Mouse (Mus musculus): Measurements from ENCODE around the gene Rbbp5. TPM values are rescaled to one million over a fixed set of nuclear protein-coding genes. Genes with fewer than 3 reads are reported as not detected.

The Rbbp5 gene
- polyA plus RNA-seq, 1 experiment from 2014 or later, result 14.5 TPM

DNA sequence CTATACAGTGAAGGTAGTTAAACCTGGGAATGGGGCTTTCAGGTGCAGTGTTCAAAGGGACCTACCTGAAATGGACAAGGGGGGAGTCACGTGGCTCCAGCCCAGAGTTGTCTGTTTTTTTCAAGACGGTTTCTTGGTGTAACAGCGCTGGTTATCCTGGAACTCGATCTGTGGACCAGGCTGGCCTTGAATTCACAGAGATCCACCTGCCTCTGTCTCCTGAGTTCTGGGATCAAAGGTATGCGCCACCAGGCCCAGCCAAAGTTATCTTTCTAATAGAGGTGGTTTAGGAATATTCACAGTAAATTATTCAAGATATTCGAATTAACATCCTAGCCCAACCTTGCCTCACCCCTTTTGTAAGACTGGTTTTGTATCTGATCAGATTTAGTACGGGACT lies 29.5 kb downstream of the Rbbp5 start:
- H3K9me3 ChIP-seq (ENCODE audit: control insufficient read depth), result no peaks in the 10 kb centered on the region
- ATAC-seq, result no peak
- no peak overlapping the region for H3K9ac ChIP-seq (ENCODE audit: low read depth, low read length)
- WGBS, result 91% methylated on average over 7 of the region's 7 CpGs
- H3K27me3 ChIP-seq (replicated peaks; ENCODE audit: control insufficient read depth, insufficient read depth, low read length), result no peaks in the 10 kb centered on the region
- no peak overlapping the region for H3K27ac ChIP-seq (ENCODE audit: low read depth, low read length)
- no peak for TF ChIP-seq CTCF (IDR thresholded peaks at IDR 0.05; ENCODE audit: low read depth)
- H3K4me1 ChIP-seq (replicated peaks; ENCODE audit: control insufficient read depth, insufficient read depth, low read length), result no peaks in the 10 kb centered on the region
- H3K36me3 ChIP-seq (ENCODE audit: control insufficient read depth, insufficient read depth), result peaks cover 53% of the 10 kb centered on the region
- no peak overlapping the region for H3K4me3 ChIP-seq (ENCODE audit: low read depth, low read length)
- no peak overlapping the region for H3K4me2 ChIP-seq (replicated peaks; ENCODE audit: low read depth)

DNA sequence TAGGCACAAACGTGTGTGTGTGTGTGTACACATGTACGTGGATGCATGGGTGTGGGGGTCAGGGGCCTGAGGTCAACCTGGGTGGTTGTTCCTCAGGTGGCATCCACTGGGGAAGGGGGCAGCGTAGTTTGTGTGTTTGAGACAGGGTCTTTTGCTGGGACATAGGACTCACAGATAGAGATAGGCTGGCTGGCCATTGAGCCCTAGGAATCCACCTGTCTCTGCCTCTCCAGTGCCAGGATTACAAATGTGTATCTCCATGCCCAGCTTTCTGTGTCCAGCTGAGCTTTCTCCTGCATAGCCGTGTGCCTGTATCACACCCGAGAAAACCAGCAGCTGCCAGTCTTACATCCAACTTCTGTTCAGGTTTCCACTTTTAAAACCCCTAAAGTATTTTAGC lies 32.6 kb downstream of the Rbbp5 start:
- peaks cover 30% of the 10 kb centered on the region for H3K36me3 ChIP-seq (ENCODE audit: control insufficient read depth, insufficient read depth)
- no peaks in the 10 kb centered on the region for H3K4me1 ChIP-seq (replicated peaks; ENCODE audit: control insufficient read depth, insufficient read depth, low read length)
- H3K9ac ChIP-seq (ENCODE audit: low read depth, low read length), result no peak overlapping the region
- no peak overlapping the region for H3K4me3 ChIP-seq (ENCODE audit: low read depth, low read length)
- H3K27ac ChIP-seq (ENCODE audit: low read depth, low read length), result no peak overlapping the region
- no peak overlapping the region for H3K4me2 ChIP-seq (replicated peaks; ENCODE audit: low read depth)
- no peak for TF ChIP-seq CTCF (IDR thresholded peaks at IDR 0.05; ENCODE audit: low read depth)
- no peaks in the 10 kb centered on the region for H3K9me3 ChIP-seq (ENCODE audit: control insufficient read depth)
- no peak for ATAC-seq
- no peaks in the 10 kb centered on the region for H3K27me3 ChIP-seq (replicated peaks; ENCODE audit: control insufficient read depth, insufficient read depth, low read length)
- 85% methylated on average over 5 of the region's 5 CpGs for WGBS

DNA sequence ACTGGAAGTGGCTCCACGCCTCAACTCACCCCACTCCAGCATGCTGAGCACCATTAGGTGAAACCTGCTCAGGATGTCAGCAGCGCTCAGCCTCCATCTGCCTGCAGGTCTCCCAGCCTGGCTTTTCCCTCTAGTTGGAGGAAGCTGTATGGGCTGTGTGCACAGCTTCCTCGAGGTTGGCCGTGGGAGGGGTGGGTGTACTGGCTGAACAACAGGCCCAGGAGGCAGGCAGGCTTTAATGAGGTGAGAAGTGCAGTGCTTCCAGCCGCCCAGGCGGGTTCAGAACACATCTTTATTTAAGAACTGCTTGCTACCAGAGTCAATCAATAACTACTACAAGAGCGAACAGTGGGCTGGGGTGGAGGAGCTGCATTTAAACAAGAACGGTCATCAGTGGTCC lies 34.4 kb downstream of the Rbbp5 start:
- ATAC-seq, result no peak
- no peak overlapping the region for H3K27ac ChIP-seq (ENCODE audit: low read depth, low read length)
- H3K9ac ChIP-seq (ENCODE audit: low read depth, low read length), result no peak overlapping the region
- no peak overlapping the region for H3K4me3 ChIP-seq (ENCODE audit: low read depth, low read length)
- no peak overlapping the region for H3K4me2 ChIP-seq (replicated peaks; ENCODE audit: low read depth)
- H3K36me3 ChIP-seq (ENCODE audit: control insufficient read depth, insufficient read depth), result peaks cover 14% of the 10 kb centered on the region
- H3K9me3 ChIP-seq (ENCODE audit: control insufficient read depth), result no peaks in the 10 kb centered on the region
- H3K27me3 ChIP-seq (replicated peaks; ENCODE audit: control insufficient read depth, insufficient read depth, low read length), result no peaks in the 10 kb centered on the region
- 34% methylated on average over 8 of the region's 8 CpGs for WGBS
- no peaks in the 10 kb centered on the region for H3K4me1 ChIP-seq (replicated peaks; ENCODE audit: control insufficient read depth, insufficient read depth, low read length)
- TF ChIP-seq CTCF (IDR thresholded peaks at IDR 0.05; ENCODE audit: low read depth), result no peak

DNA sequence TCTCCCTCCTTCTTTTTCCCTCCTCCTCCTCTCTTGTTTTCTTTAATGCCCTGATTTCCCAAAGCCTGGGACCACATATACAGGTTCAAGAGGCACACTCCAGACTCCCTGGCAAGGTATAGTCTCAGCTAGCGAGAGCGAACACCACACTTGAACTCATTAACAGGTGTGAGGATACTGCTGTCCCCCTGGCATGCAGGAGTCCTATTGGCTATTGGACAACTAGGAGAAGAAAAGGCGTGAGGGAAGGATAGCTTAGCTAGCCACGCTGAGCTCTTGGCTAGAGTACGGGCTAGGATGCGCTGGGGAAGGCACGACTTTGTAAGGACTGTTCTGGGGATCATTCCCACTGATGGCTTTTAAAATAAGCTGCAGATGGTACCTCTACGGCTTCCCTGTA lies 34.9 kb downstream of the Rbbp5 start:
- H3K27ac ChIP-seq (ENCODE audit: low read depth, low read length), result no peak overlapping the region
- no peak overlapping the region for H3K9ac ChIP-seq (ENCODE audit: low read depth, low read length)
- no peaks in the 10 kb centered on the region for H3K27me3 ChIP-seq (replicated peaks; ENCODE audit: control insufficient read depth, insufficient read depth, low read length)
- H3K4me2 ChIP-seq (replicated peaks; ENCODE audit: low read depth), result no peak overlapping the region
- no peaks in the 10 kb centered on the region for H3K4me1 ChIP-seq (replicated peaks; ENCODE audit: control insufficient read depth, insufficient read depth, low read length)
- ATAC-seq, result no peak
- TF ChIP-seq CTCF (IDR thresholded peaks at IDR 0.05; ENCODE audit: low read depth), result no peak
- 71% methylated on average over 8 of the region's 8 CpGs for WGBS
- no peak overlapping the region for H3K4me3 ChIP-seq (ENCODE audit: low read depth, low read length)
- H3K9me3 ChIP-seq (ENCODE audit: control insufficient read depth), result no peaks in the 10 kb centered on the region
- H3K36me3 ChIP-seq (ENCODE audit: control insufficient read depth, insufficient read depth), result peaks cover 8% of the 10 kb centered on the region

DNA sequence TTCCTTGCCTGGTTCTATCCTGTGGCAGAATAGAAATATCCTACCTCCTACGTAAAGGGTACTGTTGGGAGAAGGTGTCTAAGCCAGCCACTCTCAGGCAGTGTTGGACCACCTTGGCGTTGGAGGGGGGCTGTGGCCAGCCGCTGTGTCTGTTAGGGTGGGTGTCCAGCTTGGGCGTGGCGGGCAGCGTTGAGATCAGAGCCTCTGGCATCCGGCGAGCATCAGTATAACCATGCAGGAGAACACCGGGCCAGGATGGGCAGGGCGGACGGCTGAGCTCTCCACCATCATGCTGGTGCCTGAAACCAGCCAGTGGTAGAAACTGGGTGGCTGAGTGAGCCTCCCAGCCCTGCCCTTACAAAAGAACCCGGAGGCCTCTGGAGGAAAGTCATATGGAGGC lies 38.2 kb downstream of the Rbbp5 start:
- no peak overlapping the region for H3K9ac ChIP-seq (ENCODE audit: low read depth, low read length)
- no peak overlapping the region for H3K4me2 ChIP-seq (replicated peaks; ENCODE audit: low read depth)
- H3K4me1 ChIP-seq (replicated peaks; ENCODE audit: control insufficient read depth, insufficient read depth, low read length), result no peaks in the 10 kb centered on the region
- no peaks in the 10 kb centered on the region for H3K36me3 ChIP-seq (ENCODE audit: control insufficient read depth, insufficient read depth)
- ATAC-seq, result no peak
- H3K27me3 ChIP-seq (replicated peaks; ENCODE audit: control insufficient read depth, insufficient read depth, low read length), result no peaks in the 10 kb centered on the region
- H3K4me3 ChIP-seq (ENCODE audit: low read depth, low read length), result no peak overlapping the region
- H3K27ac ChIP-seq (ENCODE audit: low read depth, low read length), result no peak overlapping the region
- no peaks in the 10 kb centered on the region for H3K9me3 ChIP-seq (ENCODE audit: control insufficient read depth)
- no peak for TF ChIP-seq CTCF (IDR thresholded peaks at IDR 0.05; ENCODE audit: low read depth)
- 89% methylated on average over 12 of the region's 12 CpGs for WGBS

DNA sequence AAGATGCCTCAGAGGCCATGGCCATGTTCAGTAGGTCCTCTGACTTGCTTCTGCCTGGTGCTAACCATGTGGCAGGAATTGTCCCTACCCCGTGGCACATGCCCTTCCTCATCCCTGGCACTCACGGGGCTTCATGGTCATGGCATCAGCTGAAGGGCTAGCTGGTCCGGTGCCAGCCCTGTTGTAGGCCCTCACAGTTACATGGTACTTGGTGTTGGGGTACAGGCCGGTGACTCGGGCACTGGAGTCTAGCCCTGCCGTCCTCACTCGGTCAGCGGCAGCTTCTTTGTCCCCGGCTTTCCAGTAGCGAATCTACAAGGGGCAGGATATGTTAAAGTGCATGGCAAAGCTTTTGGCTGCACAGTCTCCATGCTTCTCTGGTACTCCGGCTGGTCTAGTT lies 39.6 kb downstream of the Rbbp5 start:
- 92% methylated on average over 11 of the region's 11 CpGs for WGBS
- no peaks in the 10 kb centered on the region for H3K27me3 ChIP-seq (replicated peaks; ENCODE audit: control insufficient read depth, insufficient read depth, low read length)
- H3K9me3 ChIP-seq (ENCODE audit: control insufficient read depth), result no peaks in the 10 kb centered on the region
- no peaks in the 10 kb centered on the region for H3K36me3 ChIP-seq (ENCODE audit: control insufficient read depth, insufficient read depth)
- H3K27ac ChIP-seq (ENCODE audit: low read depth, low read length), result no peak overlapping the region
- H3K4me3 ChIP-seq (ENCODE audit: low read depth, low read length), result no peak overlapping the region
- no peak for ATAC-seq
- H3K4me1 ChIP-seq (replicated peaks; ENCODE audit: control insufficient read depth, insufficient read depth, low read length), result no peaks in the 10 kb centered on the region
- no peak for TF ChIP-seq CTCF (IDR thresholded peaks at IDR 0.05; ENCODE audit: low read depth)
- H3K9ac ChIP-seq (ENCODE audit: low read depth, low read length), result no peak overlapping the region
- no peak overlapping the region for H3K4me2 ChIP-seq (replicated peaks; ENCODE audit: low read depth)

DNA sequence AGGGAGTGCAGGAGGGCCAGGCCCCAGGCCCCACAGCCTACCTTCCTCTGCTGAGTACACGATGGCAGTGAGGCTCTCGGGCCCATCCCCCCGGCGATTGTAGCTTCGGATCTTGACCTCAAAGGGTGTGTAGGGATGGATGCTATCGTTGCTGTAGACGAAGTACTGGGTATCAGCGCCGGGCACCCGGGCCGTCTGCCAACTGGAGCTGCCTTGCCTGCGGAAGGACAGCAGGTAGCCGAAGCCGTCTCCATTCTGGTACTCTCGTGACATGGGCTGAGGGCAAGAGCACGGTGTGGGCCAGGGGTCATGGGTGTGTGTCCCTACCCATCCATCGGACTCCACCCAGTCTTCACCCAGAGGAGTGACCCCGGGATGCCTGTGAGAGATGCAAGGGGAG lies 41.5 kb downstream of the Rbbp5 start:
- ATAC-seq, result no peak
- no peaks in the 10 kb centered on the region for H3K36me3 ChIP-seq (ENCODE audit: control insufficient read depth, insufficient read depth)
- H3K27ac ChIP-seq (ENCODE audit: low read depth, low read length), result no peak overlapping the region
- H3K4me2 ChIP-seq (replicated peaks; ENCODE audit: low read depth), result no peak overlapping the region
- 79% methylated on average over 18 of the region's 18 CpGs for WGBS
- H3K4me1 ChIP-seq (replicated peaks; ENCODE audit: control insufficient read depth, insufficient read depth, low read length), result no peaks in the 10 kb centered on the region
- no peak overlapping the region for H3K4me3 ChIP-seq (ENCODE audit: low read depth, low read length)
- TF ChIP-seq CTCF (IDR thresholded peaks at IDR 0.05; ENCODE audit: low read depth), result no peak
- H3K27me3 ChIP-seq (replicated peaks; ENCODE audit: control insufficient read depth, insufficient read depth, low read length), result no peaks in the 10 kb centered on the region
- H3K9ac ChIP-seq (ENCODE audit: low read depth, low read length), result no peak overlapping the region
- no peaks in the 10 kb centered on the region for H3K9me3 ChIP-seq (ENCODE audit: control insufficient read depth)
